Mouse (Mus musculus) midbrain, postnatal 0 days (tissue): ENCODE data around the gene Polr2j. TPM values are rescaled to one million over a fixed set of nuclear protein-coding genes. Genes with fewer than 3 reads are reported as not detected.

ENCODE experiments used
- ATAC-seq: fragments of 200-750 bp; cut with Nextera tagmentation; 2 replicates; pipeline ENCODE4 v1.8.0; 2017; ENCODE audit warnings: moderate number of reproducible peaks, mild to moderate bottlenecking, moderate TSS enrichment, moderate library complexity; ENCODE audit not compliant: low FRiP score
- DNase-seq: peaks from one replicate; pipeline ENCODE4 v3.0.0-alpha.2; 2015; ENCODE audit warnings: low spot score
- H3K27ac ChIP-seq: fragments of 300-500 bp; sonication (generic); 2 replicates; pipeline ENCODE4 v1.5.1; 2014; ENCODE audit warnings: low read depth, mild to moderate bottlenecking, low read length, mixed read lengths
- H3K27me3 ChIP-seq: fragments of 300-500 bp; sonication (generic); 2 replicates; pipeline ENCODE4 v1.6.1; 2014; ENCODE audit warnings: low read length, control low read depth, mixed read lengths; ENCODE audit not compliant: insufficient read depth
- H3K36me3 ChIP-seq: fragments of 300-500 bp; sonication (generic); 2 replicates; pipeline ENCODE4 v1.6.1; 2014; ENCODE audit warnings: low read length, control low read depth, mixed read lengths; ENCODE audit not compliant: insufficient read depth
- H3K4me1 ChIP-seq: fragments of 300-500 bp; sonication (generic); 2 replicates; pipeline ENCODE4 v1.6.1; 2014; ENCODE audit warnings: mild to moderate bottlenecking, control low read depth, antibody characterized with exemption, low read length, mixed read lengths; ENCODE audit not compliant: insufficient read depth
- H3K4me2 ChIP-seq: fragments of 300-500 bp; sonication (generic); 2 replicates; pipeline ENCODE4 v1.6.1; 2014; ENCODE audit warnings: low read depth, mild to moderate bottlenecking, low read length, mixed read lengths; ENCODE audit not compliant: poor library complexity, severe bottlenecking
- H3K4me3 ChIP-seq: fragments of 300-500 bp; sonication (generic); 2 replicates; pipeline ENCODE4 v1.5.1; 2014; ENCODE audit warnings: low read depth, mild to moderate bottlenecking, low read length, moderate library complexity
- H3K9ac ChIP-seq: fragments of 300-500 bp; sonication (generic); replicated peaks from 2 replicates; pipeline ENCODE4 v1.6.1; 2014; ENCODE audit warnings: mild to moderate bottlenecking, low read length, moderate library complexity, mixed read lengths; ENCODE audit not compliant: poor library complexity, severe bottlenecking
- H3K9me3 ChIP-seq: fragments of 300-500 bp; sonication (generic); 2 replicates; pipeline ENCODE4 v1.6.1; 2016; ENCODE audit warnings: low read length, control low read depth
- CTCF ChIP-seq: IDR thresholded peaks from 2 replicates; pipeline ENCODE4 v1.5.1; 2016; ENCODE audit warnings: antibody characterized with exemption, mild to moderate bottlenecking
- WGBS: fragments of 180-500 bp; shearing (Covaris S2); extraction: QIAGEN DNeasy Blood & Tissue Kit; methylation state at CpG from one replicate; pipeline ENCODE4 v1.1.7; 2014; 5-methylcytosine and 5-hydroxymethylcytosine counted together
- polyA plus RNA-seq: library from polyadenylated mRNA; unstranded; fragments of >200 nt; fragmentation: Nextera tagmentation; extraction: Ambion mirVana; gene quantifications from 2 replicates; pipeline ENCODE4 v1.2.1, GENCODE M21; 2015
- total RNA-seq: library from RNA; depleted of rRNA; stranded (reverse); fragments of >200 nt; gene quantifications from 2 replicates; pipeline ENCODE4 v1.2.3, GENCODE M21; 2014

Gene Polr2j
- total and polyA plus RNA-seq, 2 experiments from 2014 or later = 142 to 237 TPM

DNA sequence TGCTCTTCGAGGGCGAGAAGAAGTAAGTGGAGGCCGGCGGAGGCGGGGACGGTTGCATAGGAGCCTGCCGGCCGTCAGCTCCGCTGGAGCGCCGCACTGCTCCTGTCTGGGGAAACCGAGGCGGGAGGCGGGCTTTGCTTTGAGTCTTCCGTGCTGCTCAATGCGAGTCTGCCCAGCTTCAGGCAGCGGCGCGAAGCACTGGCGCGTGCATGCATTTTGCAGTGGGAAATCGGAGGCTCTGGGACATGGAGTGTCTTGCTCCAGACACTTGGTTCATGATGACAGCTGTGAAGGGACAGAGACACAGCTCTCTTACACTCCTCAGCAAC lies 317 bp downstream of the Polr2j start:
- ATAC-seq (peak; percentile 62), DNase-seq (no peak)
- TF ChIP-seq CTCF = no peak
- peaks cover 16% of the 10 kb centered on the region for H3K36me3 ChIP-seq
- H3K27ac ChIP-seq = peak overlapping the region; percentile 81
- H3K4me2 ChIP-seq = peak overlapping the region; percentile 72
- peak overlapping the region; percentile 88 for H3K9ac ChIP-seq
- H3K4me3 ChIP-seq = peak overlapping the region; percentile 86
- 0% methylated on average over 22 of the region's 22 CpGs for whole genome bisulfite sequencing
- no peaks in the 10 kb centered on the region for H3K9me3 ChIP-seq
- H3K4me1 ChIP-seq = peaks cover 8% of the 10 kb centered on the region
- no peaks in the 10 kb centered on the region for H3K27me3 ChIP-seq

GRCm38 (mm10) chr5:136122165-136122564 lies 5.7 kb downstream of the Polr2j start:
- Histone ChIP-seq H3K9ac (no peak overlapping the region), H3K4me1 (peaks cover 7% of the 10 kb centered on the region), H3K4me2 (no peak overlapping the region), H3K9me3 (no peaks in the 10 kb centered on the region), H3K27me3 (no peaks in the 10 kb centered on the region), H3K36me3 (peaks cover 57% of the 10 kb centered on the region), H3K27ac (no peak overlapping the region), H3K4me3 (no peak overlapping the region)
- 88% methylated on average over 10 of the region's 10 CpGs for WGBS
- DNase-seq = no peak
- no peak for ATAC-seq
- no peak for TF ChIP-seq CTCF

DNA sequence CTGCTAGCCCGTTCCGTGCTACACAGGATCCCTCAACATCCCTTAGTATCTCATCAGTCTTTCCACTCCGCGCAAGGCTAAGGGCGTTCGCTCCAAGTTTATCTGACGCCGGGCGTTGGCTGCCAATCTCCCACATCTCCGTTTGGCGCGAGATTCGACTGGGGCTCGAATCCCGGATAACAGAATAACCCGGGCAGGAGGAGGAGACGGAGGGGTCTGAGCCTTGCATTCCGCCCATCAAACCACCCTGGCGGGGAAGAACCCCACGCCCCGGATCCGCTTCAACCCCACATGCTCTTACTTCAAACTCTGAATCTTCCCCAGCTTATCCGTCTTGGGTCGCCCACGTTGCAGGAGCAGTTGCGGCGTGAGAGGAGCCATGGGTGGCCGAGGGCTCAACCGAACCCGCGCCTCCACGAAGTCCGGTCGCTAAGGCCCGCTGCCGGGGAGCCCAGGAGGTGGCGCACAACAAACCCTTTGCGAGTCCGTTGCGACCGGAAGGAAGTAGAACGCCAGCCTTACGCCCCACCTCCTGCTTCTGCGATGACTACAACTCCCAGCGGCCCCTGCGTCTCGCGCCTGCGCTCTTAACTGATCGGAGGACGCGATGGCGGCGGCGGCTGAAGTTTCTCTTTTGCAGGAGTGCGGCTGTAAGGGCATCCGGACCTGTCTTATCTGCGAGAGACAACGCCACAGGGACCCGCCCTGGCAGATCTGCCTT lies 19.3 kb downstream of the Polr2j start, which contains the start of the genes Lrwd1 and Alkbh4:
Lrwd1 (minus strand) TSS at position 504 of the 721 bp plus-strand sequence.
Alkbh4 (plus strand) TSS at position 576 of the 721 bp plus-strand sequence.
- H3K4me1 ChIP-seq = peaks cover 7% of the 10 kb centered on the region; the same call in 1 of the 2 replicates
- H3K4me2 ChIP-seq = peak within 1 kb of the TSS; percentile 83
- peak within 1 kb of the TSS; percentile 49 for H3K27ac ChIP-seq
- no peaks in the 10 kb centered on the region for H3K9me3 ChIP-seq
- DNase-seq (peak; percentile 98), ATAC-seq (peak; percentile 89)
- peak within 1 kb of the TSS; percentile 67 for H3K4me3 ChIP-seq
- peak within 1 kb of the TSS; percentile 73 for H3K9ac ChIP-seq
- H3K36me3 ChIP-seq = peaks cover 35% of the 10 kb centered on the region
- TF ChIP-seq CTCF = peak; percentile 83
- WGBS = under 1% methylated on average over 58 of the region's 60 CpGs
- H3K27me3 ChIP-seq = no peaks in the 10 kb centered on the region

DNA sequence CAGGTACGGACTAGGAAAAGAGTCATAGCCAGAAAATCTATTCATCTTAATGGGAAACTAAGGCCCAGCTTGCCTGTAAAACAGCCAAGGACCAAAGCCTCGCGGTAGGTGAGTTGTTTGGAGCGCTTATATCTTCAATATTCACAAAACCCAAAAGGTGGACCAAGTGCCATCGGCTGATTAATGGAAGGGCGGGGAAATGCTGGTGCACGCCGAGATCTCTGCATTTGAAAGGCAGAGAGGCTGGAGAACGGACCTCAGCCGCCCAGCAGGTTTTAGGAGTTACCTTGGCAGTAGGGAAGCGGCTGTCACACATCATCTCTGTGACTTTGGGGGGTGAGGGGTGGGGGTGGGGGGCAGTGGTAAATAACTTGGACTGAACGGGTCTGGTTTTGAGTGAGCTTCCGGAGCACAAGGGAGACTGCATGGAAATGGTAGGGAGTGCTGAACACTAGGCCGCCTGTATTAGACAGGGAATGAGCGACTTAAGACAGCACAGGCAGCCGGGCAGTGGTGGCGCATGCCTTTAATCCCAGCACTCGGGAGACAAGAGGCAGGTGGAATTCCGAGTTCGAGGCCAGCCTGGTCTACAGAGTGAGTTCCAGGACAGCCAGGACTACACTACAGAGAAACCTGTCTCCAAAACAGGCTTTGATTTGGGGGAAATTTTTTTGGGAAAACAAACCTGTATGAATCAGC lies 20.0 kb downstream of the Polr2j start:
- Histone ChIP-seq H3K36me3 (peaks cover 38% of the 10 kb centered on the region), H3K27ac (peak overlapping the region; percentile 49), H3K9ac (peak overlapping the region; percentile 73), H3K27me3 (no peaks in the 10 kb centered on the region), H3K4me3 (peak overlapping the region; percentile 67), H3K9me3 (no peaks in the 10 kb centered on the region), H3K4me2 (peak overlapping the region; percentile 83), H3K4me1 (peaks cover 7% of the 10 kb centered on the region; the same call in 1 of the 2 replicates)
- TF ChIP-seq CTCF = no peak
- 8% methylated on average over 20 of the region's 20 CpGs for WGBS
- no peak for ATAC-seq
- no peak for DNase-seq

DNA sequence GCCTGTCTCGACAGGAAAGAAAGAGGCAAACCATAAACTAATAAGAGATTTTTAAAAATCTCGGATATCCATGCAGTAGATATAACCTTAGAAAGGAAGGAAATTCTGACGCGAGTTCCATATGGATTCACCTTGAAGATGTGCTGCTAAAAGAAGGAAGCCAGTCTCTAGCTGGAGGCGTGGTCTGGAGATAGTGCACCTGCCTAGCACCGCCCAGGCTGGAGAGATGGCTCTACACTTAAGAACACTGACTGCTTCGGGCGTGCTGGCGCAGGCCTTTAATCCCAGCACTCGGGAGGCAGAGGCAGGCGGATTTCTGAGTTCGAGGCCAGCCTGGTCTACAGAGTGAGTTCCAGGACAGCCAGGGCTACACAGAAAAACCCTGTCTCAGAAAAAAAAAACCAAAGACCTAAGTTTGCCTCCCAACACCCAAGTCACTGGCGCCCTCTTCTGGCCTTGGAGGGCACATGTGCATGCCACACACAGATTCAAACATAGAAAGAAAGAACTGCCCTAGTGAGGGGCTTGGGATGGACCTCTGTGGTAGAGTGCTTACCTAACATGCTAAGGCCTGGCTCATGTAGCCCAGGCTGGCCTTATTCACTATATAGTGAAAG lies 21.3 kb downstream of the Polr2j start:
- Histone ChIP-seq H3K27ac (no peak overlapping the region), H3K4me1 (peaks cover 7% of the 10 kb centered on the region; the same call in 1 of the 2 replicates), H3K4me3 (no peak overlapping the region), H3K9me3 (no peaks in the 10 kb centered on the region), H3K9ac (no peak overlapping the region), H3K36me3 (peaks cover 39% of the 10 kb centered on the region), H3K27me3 (no peaks in the 10 kb centered on the region), H3K4me2 (no peak overlapping the region)
- TF ChIP-seq CTCF = peak; percentile 73
- ATAC-seq (no peak), DNase-seq (peak; percentile 49)
- 81% methylated on average over 13 of the region's 13 CpGs for WGBS
